Mouse (Mus musculus): ENCODE measurements at regions not wholly inside any gene's neighbourhood (a gene's known extent, or its start where the extent isn't known, plus 50 kb on each side); places are given as distances from the start of the nearest gene placed in this dataset.

DNA sequence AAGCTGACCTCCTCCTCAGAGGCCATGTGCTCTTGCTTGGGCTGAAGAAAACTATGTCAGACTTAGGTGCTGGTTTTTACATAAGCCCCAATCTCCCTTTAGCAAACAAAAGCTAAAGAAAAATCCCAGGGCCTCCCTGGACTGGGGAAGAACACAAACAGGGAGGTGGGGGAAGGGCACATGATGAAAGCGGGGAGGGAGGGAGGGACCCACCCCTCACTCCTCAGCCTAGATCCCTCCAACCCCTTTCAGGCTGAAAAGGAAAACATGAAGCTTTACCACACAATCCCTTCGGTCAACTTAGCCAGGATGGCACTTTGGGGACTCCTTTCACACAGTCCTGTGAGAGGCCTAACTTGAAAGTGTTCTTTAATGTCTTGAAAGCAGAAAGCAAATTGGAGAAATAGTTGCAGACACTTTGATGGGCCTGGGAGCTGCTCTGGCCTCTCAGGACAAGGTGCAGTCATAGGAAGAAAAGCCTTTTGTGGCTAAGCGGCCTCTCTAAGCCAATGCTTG, 291.9 kb upstream of the Rnf32 start:
- Histone ChIP-seq H3K27me3 (ENCODE audit: control insufficient read depth, insufficient read depth, low read length) (no peaks in the 10 kb centered on the region), H3K36me3 (replicated peaks; ENCODE audit: control insufficient read depth, insufficient read depth, low read depth, low read length) (no peaks in the 10 kb centered on the region), H3K4me1 (ENCODE audit: control insufficient read depth, insufficient read depth, low read length) (no peaks in the 10 kb centered on the region), H3K4me3 (ENCODE audit: low read depth, low read length) (no peak overlapping the region), H3K27ac (replicated peaks; ENCODE audit: low read depth, low read length) (no peak overlapping the region), H3K4me2 (ENCODE audit: low read depth, low read length) (no peak overlapping the region), H3K9me3 (replicated peaks; ENCODE audit: control insufficient read depth, low read length) (no peaks in the 10 kb centered on the region), H3K9ac (replicated peaks; ENCODE audit: low read length) (no peak overlapping the region)
- 17% methylated on average over 3 of the region's 3 CpGs for WGBS
- ATAC-seq (replicated peaks; ENCODE audit: insufficient number of reproducible peaks, low FRiP score, low TSS enrichment, low read depth) = no peak
- DNase-seq (ENCODE audit: low spot score) = peak; percentile 44

DNA sequence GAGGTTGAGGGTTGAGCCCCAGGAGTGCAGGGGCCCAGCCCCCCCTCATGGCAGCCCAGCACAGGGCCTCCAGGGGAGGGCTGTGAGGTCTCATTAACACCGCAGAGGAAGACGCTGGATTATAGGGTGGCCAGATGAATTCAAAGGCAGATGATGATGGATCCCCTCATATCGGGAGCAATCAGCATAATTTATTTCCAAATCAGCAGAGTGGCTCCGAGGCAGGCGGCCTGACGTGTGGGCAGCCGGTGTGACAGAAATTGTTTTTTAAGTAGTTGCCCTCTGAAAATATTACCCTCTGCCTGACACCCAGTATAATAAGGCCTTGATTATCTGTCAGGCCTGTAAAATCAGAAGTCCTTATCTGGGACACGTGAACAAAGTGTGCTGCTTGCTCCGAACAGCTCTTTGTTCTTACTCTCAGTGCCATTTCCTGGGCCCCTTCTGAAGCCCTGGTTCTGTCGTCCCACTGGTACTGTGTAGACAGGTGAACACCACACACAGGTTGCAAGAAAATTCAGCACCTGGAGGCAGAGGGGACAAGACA, 303.0 kb upstream of the Rnf32 start:
- Histone ChIP-seq H3K9ac (replicated peaks; ENCODE audit: low read length) (no peak overlapping the region), H3K9me3 (replicated peaks; ENCODE audit: control insufficient read depth, low read length) (no peaks in the 10 kb centered on the region), H3K36me3 (replicated peaks; ENCODE audit: control insufficient read depth, insufficient read depth, low read depth, low read length) (no peaks in the 10 kb centered on the region), H3K27me3 (ENCODE audit: control insufficient read depth, insufficient read depth, low read length) (no peaks in the 10 kb centered on the region), H3K4me2 (ENCODE audit: low read depth, low read length) (no peak overlapping the region), H3K4me3 (ENCODE audit: low read depth, low read length) (no peak overlapping the region), H3K27ac (replicated peaks; ENCODE audit: low read depth, low read length) (no peak overlapping the region), H3K4me1 (ENCODE audit: control insufficient read depth, insufficient read depth, low read length) (no peaks in the 10 kb centered on the region)
- ATAC-seq (replicated peaks; ENCODE audit: insufficient number of reproducible peaks, low FRiP score, low TSS enrichment, low read depth) = no peak
- WGBS = 57% methylated on average over 10 of the region's 10 CpGs
- DNase-seq (ENCODE audit: low spot score) = no peak

DNA sequence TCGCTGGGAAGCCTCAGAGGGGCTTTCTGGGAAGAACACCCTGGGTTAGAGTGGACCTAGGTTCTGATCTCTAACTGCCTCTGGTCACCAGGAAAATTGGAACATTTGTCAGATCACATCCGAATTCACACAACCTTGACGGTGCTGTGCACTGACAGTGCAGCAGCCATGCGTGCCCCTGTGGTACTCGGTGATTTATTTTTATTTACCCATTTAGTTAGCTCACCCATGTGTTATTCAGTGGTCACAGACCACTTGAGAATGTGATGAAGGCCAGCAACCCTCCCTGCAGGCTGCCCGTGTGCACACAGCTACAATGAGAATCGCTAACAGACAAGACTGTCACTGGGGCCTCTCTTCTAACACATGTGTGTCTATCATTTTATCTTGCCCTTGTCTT, 303.8 kb upstream of the Rnf32 start:
- Histone ChIP-seq H3K4me3 (ENCODE audit: low read depth, low read length) (no peak overlapping the region), H3K4me1 (ENCODE audit: control insufficient read depth, insufficient read depth, low read length) (no peaks in the 10 kb centered on the region), H3K36me3 (replicated peaks; ENCODE audit: control insufficient read depth, insufficient read depth, low read depth, low read length) (no peaks in the 10 kb centered on the region), H3K9ac (replicated peaks; ENCODE audit: low read length) (no peak overlapping the region), H3K4me2 (ENCODE audit: low read depth, low read length) (no peak overlapping the region), H3K27me3 (ENCODE audit: control insufficient read depth, insufficient read depth, low read length) (no peaks in the 10 kb centered on the region), H3K9me3 (replicated peaks; ENCODE audit: control insufficient read depth, low read length) (no peaks in the 10 kb centered on the region), H3K27ac (replicated peaks; ENCODE audit: low read depth, low read length) (no peak overlapping the region)
- DNase-seq (ENCODE audit: low spot score) (no peak), ATAC-seq (replicated peaks; ENCODE audit: insufficient number of reproducible peaks, low FRiP score, low TSS enrichment, low read depth) (no peak)
- WGBS = 82% methylated on average over 7 of the region's 7 CpGs

DNA sequence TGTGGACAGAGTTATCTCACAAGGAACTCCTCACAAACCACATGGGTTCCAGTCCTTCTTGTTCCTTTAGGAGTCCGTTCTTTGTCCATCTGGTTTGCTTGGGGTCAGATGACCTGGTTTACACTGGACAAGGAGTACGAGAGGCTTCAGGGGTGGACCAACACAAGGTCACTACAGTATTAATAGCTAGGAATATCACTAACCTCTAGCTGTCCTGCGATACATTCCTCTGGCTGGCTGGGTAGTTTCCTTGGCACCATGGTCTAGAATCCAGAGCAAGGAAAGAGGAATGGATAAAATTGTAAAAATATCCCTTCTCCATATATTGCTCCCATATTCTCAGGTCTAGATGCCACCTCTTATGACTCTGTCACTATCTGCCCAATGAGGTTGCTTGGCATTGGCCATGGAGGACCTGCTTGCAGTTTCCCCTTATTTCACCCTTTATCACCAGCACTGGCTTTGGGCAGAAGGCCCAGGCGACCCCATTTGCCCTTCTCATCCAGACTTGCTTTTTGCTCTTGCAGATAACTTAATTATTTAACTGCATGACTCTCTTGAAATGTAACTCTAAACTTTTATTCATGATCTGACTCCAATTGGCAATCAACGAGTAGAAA, 310.9 kb upstream of the Rnf32 start:
- Histone ChIP-seq H3K27ac (replicated peaks; ENCODE audit: low read depth, low read length) (no peak overlapping the region), H3K4me3 (ENCODE audit: low read depth, low read length) (no peak overlapping the region), H3K9me3 (replicated peaks; ENCODE audit: control insufficient read depth, low read length) (no peaks in the 10 kb centered on the region), H3K27me3 (ENCODE audit: control insufficient read depth, insufficient read depth, low read length) (no peaks in the 10 kb centered on the region), H3K4me1 (ENCODE audit: control insufficient read depth, insufficient read depth, low read length) (no peaks in the 10 kb centered on the region), H3K4me2 (ENCODE audit: low read depth, low read length) (no peak overlapping the region), H3K36me3 (replicated peaks; ENCODE audit: control insufficient read depth, insufficient read depth, low read depth, low read length) (no peaks in the 10 kb centered on the region), H3K9ac (replicated peaks; ENCODE audit: low read length) (no peak overlapping the region)
- ATAC-seq (replicated peaks; ENCODE audit: insufficient number of reproducible peaks, low FRiP score, low TSS enrichment, low read depth) (no peak), DNase-seq (ENCODE audit: low spot score) (no peak)
- whole genome bisulfite sequencing = 84% methylated on average over 5 of the region's 5 CpGs

DNA sequence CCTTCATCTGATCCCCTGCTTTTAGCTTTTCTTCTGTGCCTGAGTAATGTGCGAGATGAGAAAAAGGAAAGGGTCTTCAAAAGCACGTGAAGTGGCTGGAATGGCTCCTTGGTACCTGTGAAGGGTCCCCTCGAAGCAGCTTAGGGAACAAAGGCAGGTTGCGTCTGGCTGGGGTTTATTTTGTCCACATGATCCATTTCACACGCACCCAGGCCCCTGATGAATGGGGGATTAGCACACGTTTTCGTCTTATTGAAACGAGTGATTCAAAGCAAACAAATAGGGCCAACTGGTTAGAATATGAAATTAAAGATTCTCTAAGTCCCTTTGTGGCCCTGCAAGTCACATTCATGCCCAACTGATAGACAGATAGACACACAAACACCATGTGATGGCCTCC, 319.6 kb upstream of the Rnf32 start:
- H3K4me1 ChIP-seq (ENCODE audit: control insufficient read depth, insufficient read depth, low read length) = no peaks in the 10 kb centered on the region
- H3K4me2 ChIP-seq (ENCODE audit: low read depth, low read length) = no peak overlapping the region
- H3K4me3 ChIP-seq (ENCODE audit: low read depth, low read length) = no peak overlapping the region
- DNase-seq (ENCODE audit: low spot score) = peak; percentile 3
- H3K36me3 ChIP-seq (replicated peaks; ENCODE audit: control insufficient read depth, insufficient read depth, low read depth, low read length) = no peaks in the 10 kb centered on the region
- H3K9ac ChIP-seq (replicated peaks; ENCODE audit: low read length) = no peak overlapping the region
- H3K9me3 ChIP-seq (replicated peaks; ENCODE audit: control insufficient read depth, low read length) = no peaks in the 10 kb centered on the region
- no peak for ATAC-seq (replicated peaks; ENCODE audit: insufficient number of reproducible peaks, low FRiP score, low TSS enrichment, low read depth)
- 72% methylated on average over 8 of the region's 8 CpGs for WGBS
- no peak overlapping the region for H3K27ac ChIP-seq (replicated peaks; ENCODE audit: low read depth, low read length)
- no peaks in the 10 kb centered on the region for H3K27me3 ChIP-seq (ENCODE audit: control insufficient read depth, insufficient read depth, low read length)

DNA sequence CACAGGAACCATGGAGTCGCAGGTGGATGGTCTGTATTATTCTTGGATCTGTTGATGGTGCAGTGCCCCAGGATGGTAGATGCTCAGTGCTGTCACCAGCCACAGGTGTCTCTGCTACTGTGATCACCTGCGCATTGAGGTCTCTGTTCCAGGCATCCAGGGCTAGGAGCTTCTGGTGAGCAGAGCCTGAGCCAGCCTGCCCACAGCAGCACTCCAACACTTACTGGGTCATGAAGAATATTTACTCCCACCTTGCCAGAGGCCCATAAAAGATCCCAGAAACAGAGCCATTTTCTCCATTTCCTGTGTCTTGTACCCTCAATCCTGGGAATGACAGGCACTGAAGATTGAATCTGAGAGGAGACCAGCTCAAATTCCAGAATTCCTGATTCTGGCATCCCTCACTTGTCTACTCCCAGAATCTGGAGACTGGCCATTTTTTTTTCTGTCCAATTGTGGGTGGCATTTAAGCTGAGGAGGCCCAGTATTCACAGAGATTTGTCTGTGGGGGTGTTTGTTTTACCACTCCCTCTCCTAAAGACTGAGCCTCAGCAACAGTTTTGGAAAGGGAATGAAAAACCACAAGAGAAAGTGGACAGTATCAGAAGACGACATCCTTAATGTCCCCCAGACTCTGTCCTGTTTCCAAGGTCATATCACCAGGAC, 322.1 kb upstream of the Rnf32 start:
- Histone ChIP-seq H3K4me2 (ENCODE audit: low read depth, low read length) (no peak overlapping the region), H3K9ac (replicated peaks; ENCODE audit: low read length) (no peak overlapping the region), H3K27ac (replicated peaks; ENCODE audit: low read depth, low read length) (no peak overlapping the region), H3K27me3 (ENCODE audit: control insufficient read depth, insufficient read depth, low read length) (no peaks in the 10 kb centered on the region), H3K4me3 (ENCODE audit: low read depth, low read length) (no peak overlapping the region), H3K9me3 (replicated peaks; ENCODE audit: control insufficient read depth, low read length) (no peaks in the 10 kb centered on the region), H3K36me3 (replicated peaks; ENCODE audit: control insufficient read depth, insufficient read depth, low read depth, low read length) (no peaks in the 10 kb centered on the region), H3K4me1 (ENCODE audit: control insufficient read depth, insufficient read depth, low read length) (no peaks in the 10 kb centered on the region)
- no peak for ATAC-seq (replicated peaks; ENCODE audit: insufficient number of reproducible peaks, low FRiP score, low TSS enrichment, low read depth)
- DNase-seq (ENCODE audit: low spot score) = no peak
- WGBS = 97% methylated on average over 3 of the region's 3 CpGs

DNA sequence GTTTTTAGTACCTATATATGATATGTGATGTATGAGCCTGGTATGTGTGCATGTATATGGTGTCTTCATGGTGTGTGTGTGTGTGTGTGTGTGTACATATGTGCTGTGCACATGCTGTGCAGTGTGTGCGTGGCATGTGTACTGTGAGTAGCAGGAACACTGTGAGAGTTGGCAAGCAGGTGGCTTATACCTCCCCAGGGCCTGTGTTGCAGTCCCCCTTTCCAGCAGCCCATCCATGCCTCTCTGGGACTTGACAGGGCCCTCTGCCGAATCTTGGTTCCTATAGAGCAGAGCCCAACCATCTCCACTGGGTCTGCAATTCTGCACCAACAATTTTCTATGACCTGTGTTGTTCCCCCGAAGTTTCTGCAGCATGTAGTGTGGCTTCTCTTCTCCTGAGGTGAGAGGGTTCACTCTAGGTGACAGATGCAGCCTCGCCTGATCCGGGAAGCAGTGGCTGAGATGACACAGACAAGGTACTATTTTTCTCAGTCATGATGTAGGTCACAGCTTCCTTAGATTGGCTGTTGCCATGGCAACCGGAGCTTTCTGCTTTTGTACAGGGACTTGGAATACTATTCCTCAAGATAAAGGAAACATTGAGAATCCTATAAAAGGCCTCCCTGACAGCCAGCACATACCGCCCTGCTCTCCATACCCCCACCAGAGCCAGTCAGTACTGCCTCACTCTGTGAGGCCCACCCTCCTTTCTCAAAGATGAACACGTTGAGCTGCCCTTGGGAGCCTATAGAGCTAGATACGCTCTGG, 336.0 kb upstream of the Rnf32 start:
- Histone ChIP-seq H3K4me2 (ENCODE audit: low read depth, low read length) (no peak overlapping the region), H3K27me3 (ENCODE audit: control insufficient read depth, insufficient read depth, low read length) (no peaks in the 10 kb centered on the region), H3K27ac (replicated peaks; ENCODE audit: low read depth, low read length) (no peak overlapping the region), H3K36me3 (replicated peaks; ENCODE audit: control insufficient read depth, insufficient read depth, low read depth, low read length) (no peaks in the 10 kb centered on the region), H3K9me3 (replicated peaks; ENCODE audit: control insufficient read depth, low read length) (no peaks in the 10 kb centered on the region), H3K9ac (replicated peaks; ENCODE audit: low read length) (no peak overlapping the region), H3K4me1 (ENCODE audit: control insufficient read depth, insufficient read depth, low read length) (no peaks in the 10 kb centered on the region), H3K4me3 (ENCODE audit: low read depth, low read length) (no peak overlapping the region)
- DNase-seq (ENCODE audit: low spot score) (peak; percentile 9), ATAC-seq (replicated peaks; ENCODE audit: insufficient number of reproducible peaks, low FRiP score, low TSS enrichment, low read depth) (0 out of 2 replicates have a peak, but pooled peaks have one; percentile 14)
- WGBS = 79% methylated on average over 9 of the region's 9 CpGs
